Mouse (Mus musculus) lung, embryonic 14.5 days (tissue): ENCODE data around the gene Cavin4. TPM values are rescaled to one million over a fixed set of nuclear protein-coding genes. Genes with fewer than 3 reads are reported as not detected.

Experiments used
- ATAC-seq: fragments of 200-750 bp; cut with Nextera tagmentation; 2 replicates; pipeline ENCODE4 v1.8.0; 2017; ENCODE audit warnings: mild to moderate bottlenecking, moderate TSS enrichment, moderate library complexity; ENCODE audit not compliant: insufficient read depth
- DNase-seq: peaks from one replicate; pipeline ENCODE4 v3.0.0-alpha.2; 2015
- H3K27ac ChIP-seq: fragments of 300-500 bp; sonication (generic); 2 replicates; pipeline ENCODE4 v1.5.1; 2014; ENCODE audit warnings: low read depth, mild to moderate bottlenecking, moderate library complexity
- H3K27me3 ChIP-seq: fragments of 300-500 bp; sonication (generic); 2 replicates; pipeline ENCODE4 v1.6.1; 2014; ENCODE audit warnings: low read length, control low read depth; ENCODE audit not compliant: insufficient read depth
- H3K36me3 ChIP-seq: fragments of 300-500 bp; sonication (generic); 2 replicates; pipeline ENCODE4 v1.6.1; 2014; ENCODE audit warnings: control low read depth; ENCODE audit not compliant: insufficient read depth
- H3K4me1 ChIP-seq: fragments of 300-500 bp; sonication (generic); 2 replicates; pipeline ENCODE4 v1.6.1; 2014; ENCODE audit warnings: antibody characterized with exemption, control low read depth; ENCODE audit not compliant: insufficient read depth
- H3K4me2 ChIP-seq: fragments of 300-500 bp; sonication (generic); 2 replicates; pipeline ENCODE4 v1.6.1; 2014; ENCODE audit warnings: mild to moderate bottlenecking
- H3K4me3 ChIP-seq: fragments of 300-500 bp; sonication (generic); 2 replicates; pipeline ENCODE4 v1.5.1; 2014; ENCODE audit warnings: low read depth, low read length
- H3K9ac ChIP-seq: fragments of 300-500 bp; sonication (generic); 2 replicates; pipeline ENCODE4 v1.6.1; 2014
- H3K9me3 ChIP-seq: fragments of 300-500 bp; sonication (generic); 2 replicates; pipeline ENCODE4 v1.6.1; 2016; ENCODE audit warnings: low read depth, low read length, control low read depth
- CTCF ChIP-seq: IDR thresholded peaks from 2 replicates; pipeline ENCODE4 v1.5.1; 2016; ENCODE audit warnings: antibody characterized with exemption, low read depth
- WGBS: fragments of 180-500 bp; shearing (Covaris S2); extraction: QIAGEN DNeasy Blood & Tissue Kit; methylation state at CpG from one replicate; pipeline ENCODE4 v1.1.7; 2014; 5-methylcytosine and 5-hydroxymethylcytosine counted together
- polyA plus RNA-seq: library from polyadenylated mRNA; unstranded; fragments of >200 nt; fragmentation: Nextera tagmentation; extraction: Ambion mirVana; gene quantifications from 2 replicates; pipeline ENCODE4 v1.2.1, GENCODE M21; 2014

Cavin4 gene
- polyA plus RNA-seq, 1 experiment from 2014 or later = 1.6 TPM

DNA sequence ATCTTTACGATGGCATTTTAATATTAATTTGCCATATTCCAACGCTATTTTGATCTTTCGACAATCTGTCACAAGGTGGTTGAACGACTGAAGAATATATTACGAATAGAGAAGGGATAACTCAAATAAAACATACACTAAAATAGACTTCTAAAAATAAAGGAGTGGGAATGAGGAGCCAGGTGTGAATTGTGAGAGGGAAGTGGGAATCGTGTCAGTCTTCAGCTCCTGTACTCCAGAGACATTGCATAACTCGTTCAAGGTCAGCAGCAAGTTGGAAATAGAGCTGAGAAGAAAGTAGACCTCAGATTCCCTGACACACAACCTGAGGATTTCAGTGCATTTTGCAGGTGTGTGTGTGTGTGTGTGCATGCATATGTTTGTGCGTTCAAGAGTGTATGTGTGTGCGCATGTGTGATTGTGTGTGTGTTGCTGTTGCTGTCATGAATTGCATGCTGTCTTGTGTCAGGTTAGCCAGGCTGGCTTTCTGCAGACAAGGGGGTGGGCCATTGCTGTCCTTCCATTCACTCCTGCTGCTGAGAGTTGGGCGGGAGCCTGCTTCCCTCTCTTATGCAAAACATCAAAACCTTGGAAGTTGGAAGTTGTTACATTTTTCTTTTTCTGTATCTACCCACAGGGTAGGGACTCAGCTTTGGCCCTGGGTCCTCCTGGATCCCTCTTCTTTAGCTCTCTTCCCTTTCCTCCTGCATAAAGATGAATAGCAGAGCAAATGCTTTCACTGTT lies 12.5 kb upstream of the Cavin4 start:
- H3K9me3 ChIP-seq = no peaks in the 10 kb centered on the region
- no peak overlapping the region for H3K4me2 ChIP-seq
- H3K27me3 ChIP-seq = no peaks in the 10 kb centered on the region
- H3K27ac ChIP-seq = no peak overlapping the region
- no peak for TF ChIP-seq CTCF
- H3K4me3 ChIP-seq = no peak overlapping the region
- WGBS = 87% methylated on average over 10 of the region's 10 CpGs
- DNase-seq = no peak
- no peak overlapping the region for H3K9ac ChIP-seq
- ATAC-seq = no peak
- H3K36me3 ChIP-seq = peaks cover 53% of the 10 kb centered on the region
- H3K4me1 ChIP-seq = no peaks in the 10 kb centered on the region

DNA sequence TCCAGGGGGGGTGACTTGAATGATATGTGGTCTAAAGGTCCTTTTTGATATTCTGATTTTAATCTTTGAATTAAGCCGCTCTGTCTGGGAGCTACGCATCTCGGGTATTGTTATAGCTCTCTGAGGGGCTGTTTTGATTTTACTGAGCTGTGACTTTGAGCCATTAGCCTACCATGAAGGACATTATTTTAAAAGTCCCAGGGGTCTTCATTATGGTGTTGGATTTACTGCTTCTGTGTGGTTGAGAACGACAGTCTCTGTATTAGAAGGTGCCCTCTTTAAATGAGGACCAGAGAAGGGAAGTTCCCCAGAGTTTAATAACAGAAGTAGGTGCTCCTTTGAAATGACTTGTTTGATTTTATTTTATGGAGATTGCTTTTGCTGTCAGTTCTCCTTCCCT lies 9.2 kb upstream of the Cavin4 start:
- no peak for ATAC-seq
- 80% methylated on average over 4 of the region's 4 CpGs for WGBS
- TF ChIP-seq CTCF = no peak
- H3K4me3 ChIP-seq = no peak overlapping the region
- no peaks in the 10 kb centered on the region for H3K4me1 ChIP-seq
- H3K27me3 ChIP-seq = no peaks in the 10 kb centered on the region
- H3K27ac ChIP-seq = no peak overlapping the region
- peaks cover 70% of the 10 kb centered on the region for H3K36me3 ChIP-seq
- no peak for DNase-seq
- H3K9ac ChIP-seq = no peak overlapping the region
- no peak overlapping the region for H3K4me2 ChIP-seq
- no peaks in the 10 kb centered on the region for H3K9me3 ChIP-seq

GRCm38 (mm10) chr4:48656530-48656929 lies 6.8 kb upstream of the Cavin4 start:
- Histone ChIP-seq H3K9me3 (no peaks in the 10 kb centered on the region), H3K36me3 (peaks cover 73% of the 10 kb centered on the region)
- 91% methylated on average over 8 of the region's 8 CpGs for WGBS

GRCm38 (mm10) chr4:48660144-48660543 lies 3.2 kb upstream of the Cavin4 start:
- WGBS = 86% methylated on average over 4 of the region's 4 CpGs
- H3K27me3 ChIP-seq = no peaks in the 10 kb centered on the region
- no peak overlapping the region for H3K4me3 ChIP-seq
- peaks cover 66% of the 10 kb centered on the region for H3K36me3 ChIP-seq
- no peak overlapping the region for H3K4me2 ChIP-seq
- no peaks in the 10 kb centered on the region for H3K4me1 ChIP-seq
- H3K9ac ChIP-seq = no peak overlapping the region
- H3K9me3 ChIP-seq = no peaks in the 10 kb centered on the region
- no peak for DNase-seq
- TF ChIP-seq CTCF = no peak
- no peak overlapping the region for H3K27ac ChIP-seq
- ATAC-seq = no peak

More at GRCm38 (mm10) chr4:48656530-48656929, 6.8 kb upstream of the Cavin4 start:
- Histone ChIP-seq H3K4me2 (no peak overlapping the region), H3K27ac (no peak overlapping the region), H3K9ac (no peak overlapping the region), H3K4me1 (no peaks in the 10 kb centered on the region), H3K27me3 (no peaks in the 10 kb centered on the region), H3K4me3 (no peak overlapping the region)
- no peak for ATAC-seq
- no peak for TF ChIP-seq CTCF
- no peak for DNase-seq

- peaks cover 64% of the 10 kb centered on the region for H3K36me3 ChIP-seq
- 82% methylated on average over 7 of the region's 7 CpGs for WGBS
- H3K9me3 ChIP-seq = no peaks in the 10 kb centered on the region
- no peak overlapping the region for H3K27ac ChIP-seq
- H3K9ac ChIP-seq = no peak overlapping the region
- DNase-seq (no peak), ATAC-seq (no peak)
- no peak overlapping the region for H3K4me2 ChIP-seq
- no peak for TF ChIP-seq CTCF
- no peak overlapping the region for H3K4me3 ChIP-seq
- H3K4me1 ChIP-seq = no peaks in the 10 kb centered on the region
- H3K27me3 ChIP-seq = no peaks in the 10 kb centered on the region
These were observed 2.4 kb upstream of the Cavin4 start for GRCm38 (mm10) chr4:48660619-48661575.

DNA sequence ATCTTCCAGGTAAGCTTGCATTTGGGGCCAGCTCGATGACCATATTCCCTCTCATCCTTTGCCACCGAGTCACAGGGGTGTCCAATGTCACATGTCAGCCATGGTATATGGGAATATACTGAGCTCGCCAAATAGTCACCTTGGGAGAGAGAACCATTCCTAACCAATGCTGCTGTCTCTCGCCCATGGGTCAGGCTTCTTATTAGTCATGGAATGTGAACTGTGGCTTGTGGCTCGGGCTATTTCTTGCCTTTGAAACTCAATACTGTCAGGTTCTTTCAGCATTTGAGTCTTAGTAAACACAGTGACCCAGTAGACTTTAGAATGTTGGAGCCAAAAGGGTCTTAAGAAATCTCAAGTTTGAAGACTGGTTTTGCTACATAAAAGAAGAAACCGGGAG lies 707 bp downstream of the Cavin4 start:
- peaks cover 39% of the 10 kb centered on the region for H3K36me3 ChIP-seq
- WGBS = 87% methylated on average over 6 of the region's 6 CpGs
- no peak for DNase-seq

GRCm38 (mm10) chr4:48667279-48667678 lies 4.0 kb downstream of the Cavin4 start:
- no peaks in the 10 kb centered on the region for H3K4me1 ChIP-seq
- 85% methylated on average over 6 of the region's 6 CpGs for WGBS
- TF ChIP-seq CTCF = no peak
- no peak overlapping the region for H3K4me2 ChIP-seq
- H3K36me3 ChIP-seq = peaks cover 30% of the 10 kb centered on the region
- H3K4me3 ChIP-seq = no peak overlapping the region
- DNase-seq (no peak), ATAC-seq (no peak)
- H3K27me3 ChIP-seq = no peaks in the 10 kb centered on the region
- no peak overlapping the region for H3K27ac ChIP-seq
- H3K9me3 ChIP-seq = no peaks in the 10 kb centered on the region
- no peak overlapping the region for H3K9ac ChIP-seq

More for the DNA sequence above, 707 bp downstream of the Cavin4 start:
- Histone ChIP-seq H3K9me3 (no peaks in the 10 kb centered on the region), H3K27me3 (no peaks in the 10 kb centered on the region), H3K4me3 (no peak overlapping the region), H3K4me2 (no peak overlapping the region), H3K4me1 (no peaks in the 10 kb centered on the region), H3K9ac (no peak overlapping the region), H3K27ac (no peak overlapping the region)
- no peak for ATAC-seq
- no peak for TF ChIP-seq CTCF
